Mouse (Mus musculus) neural tube, embryonic 15.5 days (tissue): ENCODE results near the gene 4933436I01Rik. TPM values are rescaled to one million over a fixed set of nuclear protein-coding genes. Genes with fewer than 3 reads are reported as not detected.

Experiments
- ATAC-seq: fragments of 200-750 bp; cut with Nextera tagmentation; 2 replicates; pipeline ENCODE4 v1.8.0; 2017; ENCODE audit warnings: mild to moderate bottlenecking, moderate TSS enrichment, moderate library complexity; ENCODE audit not compliant: low FRiP score
- H3K27ac ChIP-seq: fragments of 300-500 bp; sonication (generic); replicated peaks from 2 replicates; pipeline ENCODE4 v1.5.1; 2015; ENCODE audit warnings: mild to moderate bottlenecking, inconsistent platforms
- H3K27me3 ChIP-seq: fragments of 300-500 bp; sonication (generic); replicated peaks from 2 replicates; pipeline ENCODE4 v1.6.1; 2015; ENCODE audit warnings: inconsistent platforms
- H3K36me3 ChIP-seq: fragments of 300-500 bp; sonication (generic); 2 replicates; pipeline ENCODE4 v1.6.1; 2015; ENCODE audit warnings: inconsistent platforms
- H3K4me1 ChIP-seq: fragments of 300-500 bp; sonication (generic); 2 replicates; pipeline ENCODE4 v1.6.1; 2015; ENCODE audit warnings: inconsistent platforms
- H3K4me2 ChIP-seq: fragments of 300-500 bp; sonication (generic); 2 replicates; pipeline ENCODE4 v1.6.1; 2015; ENCODE audit warnings: inconsistent platforms, mild to moderate bottlenecking, moderate library complexity
- H3K4me3 ChIP-seq: fragments of 300-500 bp; sonication (generic); replicated peaks from 2 replicates; pipeline ENCODE4 v1.5.1; 2015; ENCODE audit warnings: mild to moderate bottlenecking, inconsistent platforms
- H3K9ac ChIP-seq: fragments of 300-500 bp; sonication (generic); replicated peaks from 2 replicates; pipeline ENCODE4 v1.6.1; 2015; ENCODE audit warnings: mild to moderate bottlenecking, inconsistent platforms
- H3K9me3 ChIP-seq: fragments of 300-500 bp; sonication (generic); replicated peaks from 2 replicates; pipeline ENCODE4 v1.6.1; 2016; ENCODE audit warnings: inconsistent platforms
- WGBS: fragments of 180-500 bp; shearing (Covaris S2); methylation state at CpG from one replicate; pipeline ENCODE4 v1.1.7; 2015; ENCODE audit warnings: mixed read lengths; 5-methylcytosine and 5-hydroxymethylcytosine counted together
- polyA plus RNA-seq: library from polyadenylated mRNA; unstranded; fragments of >200 nt; fragmentation: Nextera tagmentation; extraction: Ambion mirVana; gene quantifications from 2 replicates; pipeline ENCODE4 v1.2.1, GENCODE M21; 2015

4933436I01Rik gene
- not detected in 2 replicates for polyA plus RNA-seq

- Histone ChIP-seq H3K9me3 (no peaks in the 10 kb centered on the region), H3K9ac (no peak within 1 kb of the TSS), H3K27ac (no peak within 1 kb of the TSS), H3K4me3 (no peak within 1 kb of the TSS), H3K36me3 (no peaks in the 10 kb centered on the region), H3K27me3 (no peaks in the 10 kb centered on the region), H3K4me1 (no peaks in the 10 kb centered on the region), H3K4me2 (no peak within 1 kb of the TSS)
- ATAC-seq: no peak
- WGBS: 67% methylated on average over 1 of the region's 1 CpGs
These were observed at the start of gene 4933436I01Rik for GRCm38 (mm10) chrX:67921350-67921749. 4933436I01Rik (minus strand) TSS chrX:67921450.

GRCm38 (mm10) chrX:67924769-67925470, 3.7 kb upstream of the 4933436I01Rik start:
- Histone ChIP-seq H3K4me3 (no peak overlapping the region), H3K4me1 (no peaks in the 10 kb centered on the region), H3K9me3 (no peaks in the 10 kb centered on the region), H3K4me2 (no peak overlapping the region), H3K36me3 (no peaks in the 10 kb centered on the region), H3K27ac (no peak overlapping the region), H3K9ac (no peak overlapping the region), H3K27me3 (no peaks in the 10 kb centered on the region)
- no peak for ATAC-seq
- 82% methylated on average over 1 of the region's 1 CpGs for WGBS

- Histone ChIP-seq H3K27me3 (no peaks in the 10 kb centered on the region), H3K9me3 (no peaks in the 10 kb centered on the region), H3K9ac (no peak overlapping the region), H3K36me3 (no peaks in the 10 kb centered on the region), H3K27ac (no peak overlapping the region), H3K4me1 (no peaks in the 10 kb centered on the region), H3K4me3 (no peak overlapping the region), H3K4me2 (no peak overlapping the region)
- 83% methylated on average over 3 of the region's 3 CpGs for WGBS
- no peak for ATAC-seq
These were observed 37.8 kb downstream of the 4933436I01Rik start for GRCm38 (mm10) chrX:67883406-67883805.

Other genes starting within 250 kb of the 4933436I01Rik start
- not detected in 2 replicates for gene Gm1140, start 227.9 kb downstream of the 4933436I01Rik start, polyA plus RNA-seq
- gene Gm14692, start 225.8 kb downstream of the 4933436I01Rik start, polyA plus RNA-seq: not detected in 2 replicates